Mouse (Mus musculus) heart, postnatal 25 days (tissue): ENCODE data around the gene Hoxd4. TPM values are rescaled to one million over a fixed set of nuclear protein-coding genes. Genes with fewer than 3 reads are reported as not detected.

Source experiments
- DNase-seq: peaks from one replicate; pipeline ENCODE4 v3.0.0; 2022; ENCODE audit warnings: low spot score
- intact Hi-C: fragments of 180-260 bp; cut with DNase I; formaldehyde crosslinking; loops from one replicate; pipeline ENCODE4 v1.15.1; 2025
- total RNA-seq, 2 experiments: library from RNA; stranded (reverse); gene quantifications; 2 replicates each; pipeline ENCODE4 v1.2.3; 2021

The Hoxd4 gene
- total RNA-seq, 2 experiments from 2014 or later, result 0.42 to 0.56 TPM

- DNase-seq, result no peak
- intact Hi-C loops, result loop anchor here (5.0 kb wide), 1 partner anchor 38 kb away; no protein-coding TSS in a partner anchor
These were observed 21.4 kb upstream of the Hoxd4 start for GRCm38 (mm10) chr2:74690338-74690716.

- no peak for DNase-seq
- intact Hi-C loops, result loop anchor here (5.0 kb wide), 1 partner anchor 39 kb away; no protein-coding TSS in a partner anchor
These were observed 20.4 kb upstream of the Hoxd4 start, which contains the start of gene Hoxd10 for GRCm38 (mm10) chr2:74691022-74691951. Gene Hoxd10, plus strand, starts transcription at chr2:74691924.

- DNase-seq, result no peak
- intact Hi-C loops, result loop anchor here (5.0 kb wide), 1 partner anchor 40 kb away; no protein-coding TSS in a partner anchor
These were observed 19.5 kb upstream of the Hoxd4 start for GRCm38 (mm10) chr2:74691995-74692807.

DNA sequence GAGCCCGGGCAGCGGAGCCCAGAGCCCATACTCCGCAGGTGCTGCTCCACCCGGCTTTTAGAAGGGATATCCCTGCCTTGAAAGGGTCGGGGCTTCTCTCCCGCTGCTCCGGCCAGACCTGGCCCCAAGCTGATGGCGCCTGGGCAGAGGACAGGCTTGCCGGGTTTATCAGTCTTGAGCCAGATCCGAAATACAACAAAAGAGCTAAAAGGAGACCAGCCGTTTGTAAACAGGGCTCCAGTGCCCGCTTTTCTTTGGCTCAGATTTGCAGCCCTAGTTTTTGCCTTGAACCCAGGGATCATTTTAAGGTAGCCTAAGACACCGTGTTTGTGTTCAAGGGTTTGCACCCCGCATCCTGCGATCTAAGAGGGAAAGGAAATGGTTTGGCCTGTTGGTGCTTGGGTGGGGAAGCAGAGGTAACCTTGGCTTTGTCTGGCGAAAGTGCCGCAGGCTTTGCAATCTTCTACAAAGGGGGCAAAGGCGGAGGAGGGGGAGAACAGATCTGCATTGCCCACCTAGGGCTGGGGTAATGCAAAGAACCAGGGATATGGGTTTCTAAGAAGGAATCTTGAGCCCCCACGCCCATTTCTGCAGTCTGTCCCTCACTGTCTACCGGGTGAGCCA is 18.8 kb upstream of the Hoxd4 start:
- DNase-seq, result no peak
- intact Hi-C loops, result loop anchor here (5.0 kb wide), 1 partner anchor 41 kb away; no protein-coding TSS in a partner anchor

DNA sequence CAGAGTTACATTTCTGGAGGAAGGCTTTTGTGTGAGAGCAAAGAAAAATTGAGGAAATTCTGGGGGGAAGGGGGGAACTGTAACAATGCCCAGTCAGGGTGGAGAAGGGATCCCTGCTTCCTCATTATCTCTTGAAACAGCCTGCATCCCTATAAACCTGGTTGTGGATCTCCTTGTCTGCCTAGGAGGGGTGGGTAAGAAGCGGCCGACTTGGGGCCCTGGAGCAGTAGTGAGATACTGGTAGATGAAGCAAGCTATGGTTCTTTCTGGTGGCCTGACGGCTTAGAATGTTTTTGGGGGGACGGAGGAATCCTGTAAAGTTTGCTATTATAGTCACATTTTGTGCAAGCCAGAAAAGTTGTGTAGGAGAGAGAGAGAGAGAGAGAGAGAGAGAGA is 18.3 kb upstream of the Hoxd4 start:
- intact Hi-C loops, result loop anchor here (5.0 kb wide), 1 partner anchor 41 kb away; no protein-coding TSS in a partner anchor
- DNase-seq, result no peak

GRCm38 (mm10) chr2:74694066-74694465 is 17.7 kb upstream of the Hoxd4 start:
- DNase-seq, result no peak
- intact Hi-C loops, result loop anchor here (5.0 kb wide), 1 partner anchor 42 kb away; no protein-coding TSS in a partner anchor

DNA sequence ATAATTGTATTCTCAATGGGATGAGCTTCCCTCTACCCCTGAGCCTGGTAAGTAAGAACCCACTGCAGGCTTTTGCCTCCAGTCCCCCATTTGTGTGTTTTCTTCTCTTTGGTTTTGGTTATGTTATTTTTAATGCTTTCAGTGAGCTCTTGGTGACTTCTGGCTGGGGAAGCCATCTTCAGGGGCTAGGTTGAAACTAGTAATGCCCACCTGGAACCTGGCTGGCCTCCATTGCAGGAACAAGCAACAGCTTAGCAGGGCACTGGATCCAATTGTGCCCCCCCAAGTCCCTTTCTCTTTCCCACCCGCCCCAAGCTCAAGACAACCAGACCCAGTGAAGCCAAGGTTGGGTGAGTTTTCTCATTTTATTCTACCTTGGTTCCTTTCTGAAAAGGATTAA is 16.3 kb upstream of the Hoxd4 start:
- intact Hi-C loops, result no loop called here
- no peak for DNase-seq

GRCm38 (mm10) chr2:74695813-74696430 is 15.8 kb upstream of the Hoxd4 start:
- intact Hi-C loops, result no loop called here
- no peak for DNase-seq

GRCm38 (mm10) chr2:74696442-74697335 is 15.0 kb upstream of the Hoxd4 start:
- intact Hi-C loops, result no loop called here
- no peak for DNase-seq

DNA sequence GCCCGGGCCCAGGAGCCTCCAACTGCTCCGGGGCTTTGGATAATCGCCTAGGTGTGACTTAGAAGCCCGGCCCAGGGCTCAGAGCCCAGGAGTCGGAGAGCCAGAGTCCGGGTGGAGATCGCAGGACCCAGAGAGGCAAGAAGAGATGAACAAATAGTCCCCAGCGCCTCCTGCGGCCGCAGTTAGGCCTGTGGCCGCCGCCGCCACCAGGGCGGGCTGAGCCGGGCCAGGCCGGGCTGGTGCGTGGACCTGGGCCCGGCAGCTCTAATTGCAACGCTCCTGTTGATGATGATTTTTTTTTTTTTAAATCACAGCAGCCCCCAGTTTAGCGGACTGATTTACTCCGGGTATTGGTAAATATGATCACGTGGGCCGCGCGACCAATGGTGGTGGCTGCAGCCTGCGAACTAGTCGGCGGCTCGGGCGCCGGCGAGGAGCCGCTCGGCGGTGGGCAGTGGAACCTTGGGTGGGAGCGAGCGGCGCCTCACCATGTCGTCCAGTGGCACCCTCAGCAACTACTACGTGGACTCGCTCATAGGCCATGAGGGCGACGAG is 14.1 kb upstream of the Hoxd4 start, which contains the start of gene Hoxd9:
Gene Hoxd9 (plus strand): TSS at position 161 of the 555 bp plus-strand sequence.
- DNase-seq, result no peak
- intact Hi-C loops, result no loop called here

- no peak for DNase-seq
- intact Hi-C loops, result no loop called here
These were observed 13.3 kb upstream of the Hoxd4 start for GRCm38 (mm10) chr2:74698201-74699052.

DNA sequence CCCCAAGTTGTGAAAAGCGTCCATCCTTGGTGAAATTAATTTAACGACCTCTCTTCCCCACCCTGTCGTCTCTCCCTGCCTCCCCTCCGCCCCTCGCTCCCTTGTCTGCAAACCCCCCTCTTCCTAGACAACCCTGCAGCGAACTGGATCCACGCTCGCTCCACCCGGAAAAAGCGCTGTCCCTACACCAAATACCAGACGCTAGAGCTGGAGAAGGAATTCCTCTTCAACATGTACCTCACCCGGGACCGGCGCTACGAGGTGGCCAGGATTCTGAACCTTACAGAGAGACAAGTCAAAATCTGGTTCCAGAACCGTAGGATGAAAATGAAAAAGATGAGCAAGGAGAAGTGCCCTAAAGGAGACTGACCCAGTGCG is 12.7 kb upstream of the Hoxd4 start:
- DNase-seq, result no peak
- intact Hi-C loops, result no loop called here

DNA sequence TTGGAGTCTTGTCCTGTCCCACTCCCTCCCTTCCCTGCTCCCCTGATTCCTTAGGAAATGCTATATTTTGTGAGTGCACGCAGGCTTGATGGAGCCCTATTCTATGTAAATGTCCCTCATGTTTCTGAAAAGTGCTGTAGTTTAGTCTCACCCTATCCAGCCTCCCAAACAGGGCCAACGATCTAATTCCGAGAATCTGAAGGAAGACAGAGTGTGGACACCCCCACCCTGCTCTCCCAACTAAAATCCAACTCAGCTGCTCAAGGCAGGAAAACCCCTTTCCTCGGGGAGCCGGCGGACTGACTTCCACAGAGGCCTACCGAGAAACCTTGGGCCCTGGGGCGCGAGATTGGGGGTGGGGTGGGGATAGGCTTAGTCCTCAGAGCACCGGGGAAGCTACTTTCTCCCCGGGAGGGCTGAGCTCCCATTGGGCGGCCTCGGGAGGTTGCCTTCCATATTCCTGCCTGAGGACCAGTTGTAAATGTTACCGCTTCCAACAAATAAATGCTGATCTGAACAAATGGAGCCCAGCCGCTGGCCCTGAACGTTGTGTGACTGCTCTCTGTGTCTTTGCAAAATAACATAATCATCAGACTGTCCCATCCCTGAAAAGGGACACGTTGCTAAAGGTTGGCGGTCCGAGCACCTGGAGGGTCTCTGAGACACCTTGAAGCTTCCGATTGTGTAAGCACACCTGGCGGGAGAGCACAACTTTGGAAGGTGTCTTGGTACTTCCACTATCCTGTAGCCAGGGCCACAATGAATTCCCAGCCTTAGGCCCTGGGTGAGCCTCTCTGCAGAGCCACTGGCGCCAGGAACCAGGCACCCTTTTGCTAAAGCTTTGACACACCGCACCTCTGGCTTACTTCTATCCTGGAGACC is 11.8 kb upstream of the Hoxd4 start:
- intact Hi-C loops, result no loop called here
- DNase-seq, result no peak

DNA sequence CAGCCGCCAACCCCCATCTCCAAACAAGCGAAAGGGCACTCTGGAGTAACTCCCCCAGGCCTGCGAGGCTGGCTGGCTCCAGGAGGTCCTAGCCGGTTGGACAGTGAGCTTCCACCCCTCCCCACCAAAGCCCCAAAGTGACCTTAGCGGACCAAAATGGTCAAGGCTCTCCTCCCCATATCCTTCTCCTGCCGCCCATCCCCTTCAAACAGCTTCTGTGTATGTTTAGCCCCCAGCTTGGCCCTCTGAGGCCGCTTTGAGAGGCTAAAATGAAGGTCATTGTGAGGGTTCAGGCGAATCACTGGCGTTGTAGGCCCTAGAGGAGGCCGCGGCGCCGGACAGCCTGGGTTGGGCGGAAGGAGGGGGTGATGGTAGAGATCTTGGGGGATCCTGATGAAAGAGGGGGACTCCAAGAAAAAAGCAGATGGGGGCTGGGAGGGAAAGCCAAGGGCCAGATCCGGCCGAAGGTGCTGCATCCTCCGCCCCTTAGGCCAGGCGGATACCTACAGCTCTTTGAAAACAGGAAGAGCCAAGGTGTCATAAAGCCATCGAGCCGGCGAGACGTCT is 11.1 kb upstream of the Hoxd4 start:
- intact Hi-C loops, result no loop called here
- DNase-seq, result no peak

- DNase-seq, result no peak
- intact Hi-C loops, result loop anchor here (2.0 kb wide), 3 partner anchors 435 to 887 kb away; no protein-coding TSS in a partner anchor
These were observed 9.5 kb upstream of the Hoxd4 start for GRCm38 (mm10) chr2:74701949-74702819.
